Mouse (Mus musculus) limb, embryonic 13.5 days (tissue): ENCODE results near the gene H2al1b. TPM values are rescaled to one million over a fixed set of nuclear protein-coding genes. Genes with fewer than 3 reads are reported as not detected.
A peak's percentile ranks its signal among the peaks of the same experiment; 100 is the strongest.
"Not testable (repeated sequence)": the region's sequence is repeated elsewhere in the genome, so short reads cannot be mapped to it uniquely, and the experiment has no call there.

Experiments used
- ATAC-seq: fragments of 200-750 bp; cut with Nextera tagmentation; 2 replicates; pipeline ENCODE4 v1.8.0; 2017; ENCODE audit warnings: low read depth, moderate number of reproducible peaks, moderate TSS enrichment; ENCODE audit not compliant: low FRiP score
- H3K27ac ChIP-seq: fragments of 300-500 bp; sonication (generic); 2 replicates; pipeline ENCODE4 v1.5.1; 2015; ENCODE audit warnings: inconsistent platforms, mild to moderate bottlenecking, moderate library complexity
- H3K27me3 ChIP-seq: fragments of 300-500 bp; sonication (generic); 2 replicates; pipeline ENCODE4 v1.6.1; 2015; ENCODE audit warnings: mild to moderate bottlenecking, inconsistent platforms
- H3K36me3 ChIP-seq: fragments of 300-500 bp; sonication (generic); 2 replicates; pipeline ENCODE4 v1.6.1; 2015; ENCODE audit warnings: inconsistent platforms, mild to moderate bottlenecking, moderate library complexity
- H3K4me1 ChIP-seq: fragments of 300-500 bp; sonication (generic); 2 replicates; pipeline ENCODE4 v1.6.1; 2015; ENCODE audit warnings: inconsistent platforms
- H3K4me2 ChIP-seq: fragments of 300-500 bp; sonication (generic); replicated peaks from 2 replicates; pipeline ENCODE4 v1.6.1; 2015; ENCODE audit warnings: inconsistent platforms, mild to moderate bottlenecking, moderate library complexity
- H3K4me3 ChIP-seq: fragments of 300-500 bp; sonication (generic); 2 replicates; pipeline ENCODE4 v1.5.1; 2015; ENCODE audit warnings: moderate library complexity, mild to moderate bottlenecking, inconsistent platforms
- H3K9ac ChIP-seq: fragments of 300-500 bp; sonication (generic); 2 replicates; pipeline ENCODE4 v1.6.1; 2015; ENCODE audit warnings: mild to moderate bottlenecking, inconsistent platforms
- H3K9me3 ChIP-seq: fragments of 300-500 bp; sonication (generic); 2 replicates; pipeline ENCODE4 v1.6.1; 2016; ENCODE audit warnings: inconsistent platforms
- WGBS: fragments of 180-500 bp; shearing (Covaris S2); methylation state at CpG from one replicate; pipeline ENCODE4 v1.1.7; 2015; 5-methylcytosine and 5-hydroxymethylcytosine counted together
- polyA plus RNA-seq: library from polyadenylated mRNA; unstranded; fragments of >200 nt; fragmentation: Nextera tagmentation; extraction: Ambion mirVana; gene quantifications from 2 replicates; pipeline ENCODE4 v1.2.1, GENCODE M21; 2015

H2al1b gene
- polyA plus RNA-seq, 1 experiment from 2014 or later = not detected

DNA sequence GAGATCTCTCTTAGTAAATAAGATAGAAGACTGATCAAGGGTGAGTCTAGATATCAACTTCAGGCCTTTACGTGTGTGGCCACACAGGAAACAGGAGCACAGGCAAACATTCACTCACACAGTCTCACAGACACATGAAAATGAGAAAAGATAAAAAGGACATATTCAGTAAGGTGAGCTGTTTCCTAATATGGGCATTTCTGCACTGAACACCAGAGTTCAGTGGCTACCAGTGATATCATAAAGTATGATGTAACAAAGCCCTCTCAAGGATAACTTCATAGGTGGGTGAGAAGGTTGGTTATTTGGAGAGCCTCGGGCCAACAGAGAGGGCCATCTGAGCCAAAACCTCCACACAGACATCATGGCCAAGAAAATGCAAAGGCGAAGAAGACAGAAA lies 3.3 kb upstream of the H2al1b start, which contains the start of gene H2al1a:
H2al1a (plus strand) TSS at position 301 of the 400 bp plus-strand sequence.
- H3K36me3 ChIP-seq, ATAC-seq, H3K27me3 ChIP-seq, H3K9ac ChIP-seq, H3K4me2 ChIP-seq, H3K4me1 ChIP-seq, H3K4me3 ChIP-seq, H3K9me3 ChIP-seq, H3K27ac ChIP-seq: not testable (repeated sequence)
- no CpG with 5 or more reads among the region's 3 CpGs for WGBS

DNA sequence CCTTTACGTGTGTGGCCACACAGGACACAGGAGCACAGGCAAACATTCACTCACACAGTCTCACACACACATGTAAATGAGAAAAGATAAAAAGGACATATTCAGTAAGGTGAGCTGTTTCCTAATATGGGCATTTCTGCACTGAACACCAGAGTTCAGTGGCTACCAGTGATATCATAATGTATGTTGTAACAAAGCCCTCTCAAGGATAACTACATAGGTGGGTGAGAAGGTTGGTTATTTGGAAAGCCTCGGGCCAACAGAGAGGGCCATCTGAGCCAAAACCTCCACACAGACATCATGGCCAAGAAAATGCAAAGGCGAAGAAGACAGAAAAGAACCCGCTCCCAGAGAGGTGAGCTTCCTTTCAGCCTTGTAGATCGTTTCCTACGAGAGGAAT lies 3.1 kb downstream of the H2al1b start, which contains the start of gene H2al1c:
H2al1c (plus strand) TSS at position 301 of the 400 bp plus-strand sequence.
- not testable (repeated sequence) for H3K27me3 ChIP-seq, H3K4me2 ChIP-seq, ATAC-seq, H3K36me3 ChIP-seq, H3K9ac ChIP-seq, H3K27ac ChIP-seq, H3K9me3 ChIP-seq, H3K4me3 ChIP-seq, H3K4me1 ChIP-seq
- 94% methylated on average over 2 of the region's 6 CpGs for WGBS

DNA sequence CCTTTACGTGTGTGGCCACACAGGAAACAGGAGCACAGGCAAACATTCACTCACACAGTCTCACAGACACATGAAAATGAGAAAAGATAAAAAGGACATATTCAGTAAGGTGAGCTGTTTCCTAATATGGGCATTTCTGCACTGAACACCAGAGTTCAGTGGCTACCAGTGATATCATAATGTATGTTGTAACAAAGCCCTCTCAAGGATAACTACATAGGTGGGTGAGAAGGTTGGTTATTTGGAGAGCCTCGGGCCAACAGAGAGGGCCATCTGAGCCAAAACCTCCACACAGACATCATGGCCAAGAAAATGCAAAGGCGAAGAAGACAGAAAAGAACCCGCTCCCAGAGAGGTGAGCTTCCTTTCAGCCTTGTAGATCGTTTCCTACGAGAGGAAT lies 6.3 kb downstream of the H2al1b start, which contains the start of gene H2al1d:
H2al1d (plus strand) TSS at position 301 of the 400 bp plus-strand sequence.
- not testable (repeated sequence) for H3K27ac ChIP-seq, H3K4me3 ChIP-seq, H3K9me3 ChIP-seq, H3K9ac ChIP-seq, H3K4me2 ChIP-seq, H3K4me1 ChIP-seq, H3K36me3 ChIP-seq, ATAC-seq, H3K27me3 ChIP-seq
- WGBS = no CpG with 5 or more reads among the region's 6 CpGs

DNA sequence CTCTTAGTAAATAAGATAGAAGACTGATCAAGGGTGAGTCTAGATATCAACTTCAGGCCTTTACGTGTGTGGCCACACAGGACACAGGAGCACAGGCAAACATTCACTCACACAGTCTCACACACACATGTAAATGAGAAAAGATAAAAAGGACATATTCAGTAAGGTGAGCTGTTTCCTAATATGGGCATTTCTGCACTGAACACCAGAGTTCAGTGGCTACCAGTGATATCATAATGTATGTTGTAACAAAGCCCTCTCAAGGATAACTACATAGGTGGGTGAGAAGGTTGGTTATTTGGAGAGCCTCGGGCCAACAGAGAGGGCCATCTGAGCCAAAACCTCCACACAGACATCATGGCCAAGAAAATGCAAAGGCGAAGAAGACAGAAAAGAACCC lies 9.4 kb downstream of the H2al1b start, which contains the start of gene H2al1e:
H2al1e (plus strand) TSS at position 301 of the 400 bp plus-strand sequence.
- WGBS = no CpG with 5 or more reads among the region's 3 CpGs
- H3K4me1 ChIP-seq = not testable (repeated sequence)

DNA sequence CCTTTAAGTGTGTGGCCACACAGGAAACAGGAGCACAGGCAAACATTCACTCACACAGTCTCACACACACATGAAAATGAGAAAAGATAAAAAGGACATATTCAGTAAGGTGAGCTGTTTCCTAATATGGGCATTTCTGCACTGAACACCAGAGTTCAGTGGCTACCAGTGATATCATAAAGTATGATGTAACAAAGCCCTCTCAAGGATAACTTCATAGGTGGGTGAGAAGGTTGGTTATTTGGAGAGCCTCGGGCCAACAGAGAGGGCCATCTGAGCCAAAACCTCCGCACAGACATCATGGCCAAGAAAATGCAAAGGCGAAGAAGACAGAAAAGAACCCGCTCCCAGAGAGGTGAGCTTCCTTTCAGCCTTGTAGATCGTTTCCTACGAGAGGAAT lies 12.6 kb downstream of the H2al1b start, which contains the start of gene H2al1f:
H2al1f (plus strand) TSS at position 301 of the 400 bp plus-strand sequence.
- no CpG with 5 or more reads among the region's 6 CpGs for WGBS
- not testable (repeated sequence) for H3K27ac ChIP-seq, H3K4me1 ChIP-seq, H3K4me2 ChIP-seq, H3K36me3 ChIP-seq, H3K4me3 ChIP-seq, H3K9me3 ChIP-seq, ATAC-seq, H3K9ac ChIP-seq, H3K27me3 ChIP-seq

More for the DNA sequence above, 9.4 kb downstream of the H2al1b start, which contains the start of gene H2al1e:
- not testable (repeated sequence) for H3K9me3 ChIP-seq, H3K9ac ChIP-seq, H3K27me3 ChIP-seq, H3K4me2 ChIP-seq, H3K36me3 ChIP-seq, ATAC-seq, H3K4me3 ChIP-seq, H3K27ac ChIP-seq

DNA sequence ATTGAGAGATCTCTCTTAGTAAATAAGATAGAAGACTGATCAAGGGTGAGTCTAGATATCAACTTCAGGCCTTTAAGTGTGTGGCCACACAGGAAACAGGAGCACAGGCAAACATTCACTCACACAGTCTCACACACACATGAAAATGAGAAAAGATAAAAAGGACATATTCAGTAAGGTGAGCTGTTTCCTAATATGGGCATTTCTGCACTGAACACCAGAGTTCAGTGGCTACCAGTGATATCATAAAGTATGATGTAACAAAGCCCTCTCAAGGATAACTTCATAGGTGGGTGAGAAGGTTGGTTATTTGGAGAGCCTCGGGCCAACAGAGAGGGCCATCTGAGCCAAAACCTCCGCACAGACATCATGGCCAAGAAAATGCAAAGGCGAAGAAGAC lies 15.7 kb downstream of the H2al1b start, which contains the start of gene H2al1g:
H2al1g (plus strand) TSS at position 301 of the 400 bp plus-strand sequence.
- H3K4me3 ChIP-seq, H3K4me1 ChIP-seq, H3K27me3 ChIP-seq, ATAC-seq, H3K9ac ChIP-seq, H3K36me3 ChIP-seq, H3K4me2 ChIP-seq, H3K9me3 ChIP-seq, H3K27ac ChIP-seq: not testable (repeated sequence)
- no CpG with 5 or more reads among the region's 3 CpGs for WGBS

DNA sequence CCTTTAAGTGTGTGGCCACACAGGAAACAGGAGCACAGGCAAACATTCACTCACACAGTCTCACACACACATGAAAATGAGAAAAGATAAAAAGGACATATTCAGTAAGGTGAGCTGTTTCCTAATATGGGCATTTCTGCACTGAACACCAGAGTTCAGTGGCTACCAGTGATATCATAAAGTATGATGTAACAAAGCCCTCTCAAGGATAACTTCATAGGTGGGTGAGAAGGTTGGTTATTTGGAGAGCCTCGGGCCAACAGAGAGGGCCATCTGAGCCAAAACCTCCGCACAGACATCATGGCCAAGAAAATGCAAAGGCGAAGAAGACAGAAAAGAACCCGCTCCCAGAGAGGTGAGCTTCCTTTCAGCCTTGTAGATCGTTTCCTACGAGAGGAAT lies 19.0 kb downstream of the H2al1b start, which contains the start of gene H2al1h:
H2al1h (plus strand) TSS at position 301 of the 400 bp plus-strand sequence.
- not testable (repeated sequence) for H3K4me3 ChIP-seq, H3K9ac ChIP-seq, ATAC-seq, H3K27me3 ChIP-seq, H3K4me1 ChIP-seq, H3K9me3 ChIP-seq, H3K36me3 ChIP-seq, H3K4me2 ChIP-seq, H3K27ac ChIP-seq
- WGBS = no CpG with 5 or more reads among the region's 6 CpGs

DNA sequence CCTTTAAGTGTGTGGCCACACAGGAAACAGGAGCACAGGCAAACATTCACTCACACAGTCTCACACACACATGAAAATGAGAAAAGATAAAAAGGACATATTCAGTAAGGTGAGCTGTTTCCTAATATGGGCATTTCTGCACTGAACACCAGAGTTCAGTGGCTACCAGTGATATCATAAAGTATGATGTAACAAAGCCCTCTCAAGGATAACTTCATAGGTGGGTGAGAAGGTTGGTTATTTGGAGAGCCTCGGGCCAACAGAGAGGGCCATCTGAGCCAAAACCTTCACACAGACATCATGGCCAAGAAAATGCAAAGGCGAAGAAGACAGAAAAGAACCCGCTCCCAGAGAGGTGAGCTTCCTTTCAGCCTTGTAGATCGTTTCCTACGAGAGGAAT lies 22.1 kb downstream of the H2al1b start, which contains the start of gene H2al1i:
H2al1i (plus strand) TSS at position 301 of the 400 bp plus-strand sequence.
- H3K4me1 ChIP-seq, H3K9me3 ChIP-seq, ATAC-seq, H3K9ac ChIP-seq, H3K27ac ChIP-seq, H3K27me3 ChIP-seq, H3K4me2 ChIP-seq, H3K36me3 ChIP-seq, H3K4me3 ChIP-seq: not testable (repeated sequence)
- WGBS = 75% methylated on average over 3 of the region's 5 CpGs

DNA sequence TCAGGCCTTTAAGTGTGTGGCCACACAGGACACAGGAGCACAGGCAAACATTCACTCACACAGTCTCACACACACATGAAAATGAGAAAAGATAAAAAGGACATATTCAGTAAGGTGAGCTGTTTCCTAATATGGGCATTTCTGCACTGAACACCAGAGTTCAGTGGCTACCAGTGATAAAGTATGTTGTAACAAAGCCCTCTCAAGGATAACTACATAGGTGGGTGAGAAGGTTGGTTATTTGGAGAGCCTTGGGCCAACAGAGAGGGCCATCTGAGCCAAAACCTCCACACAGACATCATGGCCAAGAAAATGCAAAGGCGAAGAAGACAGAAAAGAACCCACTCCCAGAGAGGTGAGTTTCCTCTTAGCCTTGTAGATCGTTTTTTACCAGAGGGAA lies 25.3 kb downstream of the H2al1b start, which contains the start of gene H2al1j:
H2al1j (plus strand) TSS at position 301 of the 400 bp plus-strand sequence.
- not testable (repeated sequence) for H3K9ac ChIP-seq, H3K36me3 ChIP-seq, H3K4me1 ChIP-seq, ATAC-seq, H3K27me3 ChIP-seq, H3K4me3 ChIP-seq, H3K27ac ChIP-seq, H3K4me2 ChIP-seq, H3K9me3 ChIP-seq
- 86% methylated on average over 2 of the region's 2 CpGs for WGBS

DNA sequence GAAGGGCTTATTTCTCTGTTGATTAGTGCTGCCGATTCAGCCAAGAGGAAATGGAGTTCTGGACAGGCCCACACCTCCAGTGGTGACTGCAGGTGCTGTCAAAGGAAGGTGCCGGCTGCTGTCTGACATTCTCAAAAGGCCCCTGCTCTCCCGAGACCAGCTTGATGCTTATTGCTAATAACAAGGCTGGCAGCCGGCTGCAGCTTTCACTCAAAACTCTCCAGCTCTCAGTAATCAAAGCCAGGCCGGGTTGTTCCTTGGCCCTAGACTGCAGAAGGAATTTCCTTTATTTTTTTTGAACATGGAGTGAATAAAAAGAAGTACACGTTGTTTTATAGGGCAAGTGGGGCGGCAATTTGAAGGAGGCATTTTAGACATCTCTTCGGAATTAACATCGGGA lies 43.5 kb downstream of the H2al1b start:
- WGBS = 30% methylated on average over 9 of the region's 9 CpGs
- Histone ChIP-seq H3K36me3 (no peaks in the 10 kb centered on the region), H3K4me3 (no peak overlapping the region), H3K9me3 (no peaks in the 10 kb centered on the region), H3K4me1 (peaks cover 18% of the 10 kb centered on the region), H3K4me2 (peak overlapping the region; percentile 37), H3K9ac (no peak overlapping the region), H3K27me3 (peaks cover 35% of the 10 kb centered on the region), H3K27ac (peak overlapping the region; percentile 33; the same call in 1 of the 2 replicates)
- peak; percentile 54; the same call in 1 of the 2 replicates for ATAC-seq

DNA sequence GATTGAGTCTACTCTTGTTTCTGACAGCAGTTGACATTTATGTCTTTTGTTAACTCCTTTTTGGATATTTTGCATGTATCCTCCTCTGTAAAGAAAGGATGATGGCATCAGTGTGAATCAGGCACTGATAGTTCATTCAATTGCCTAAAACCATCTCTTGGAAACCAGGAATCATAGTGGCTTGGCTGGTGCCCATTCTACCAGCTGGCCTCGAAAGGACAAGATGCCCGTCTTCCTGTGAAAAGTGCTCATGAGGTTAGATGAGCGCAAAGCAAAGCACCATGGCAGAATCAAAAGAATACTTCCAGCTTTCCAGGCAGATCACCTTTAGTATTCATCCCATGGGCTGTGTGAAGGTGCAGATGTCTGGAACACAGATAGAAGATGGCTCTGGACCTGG lies 44.5 kb downstream of the H2al1b start:
- H3K9ac ChIP-seq = no peak overlapping the region
- H3K27ac ChIP-seq = no peak overlapping the region
- ATAC-seq = no peak
- H3K27me3 ChIP-seq = peaks cover 35% of the 10 kb centered on the region
- H3K4me2 ChIP-seq = no peak overlapping the region
- 86% methylated on average over 3 of the region's 3 CpGs for WGBS
- H3K4me1 ChIP-seq = peaks cover 18% of the 10 kb centered on the region
- H3K9me3 ChIP-seq = no peaks in the 10 kb centered on the region
- H3K4me3 ChIP-seq = no peak overlapping the region
- no peaks in the 10 kb centered on the region for H3K36me3 ChIP-seq
